Mouse (Mus musculus) hindbrain, postnatal 0 days (tissue): ENCODE measurements at regions not wholly inside any gene's neighbourhood (a gene's known extent, or its start where the extent isn't known, plus 50 kb on each side); places are given as distances from the start of the nearest gene placed in this dataset.

Source experiments
- ATAC-seq: fragments of 200-750 bp; cut with Nextera tagmentation; 2 replicates; pipeline ENCODE4 v1.8.0; 2017; ENCODE audit warnings: mild to moderate bottlenecking, moderate TSS enrichment, moderate library complexity
- DNase-seq: peaks from one replicate; pipeline ENCODE4 v3.0.0-alpha.2; 2015; ENCODE audit warnings: low spot score
- H3K27ac ChIP-seq: fragments of 300-500 bp; sonication (generic); 2 replicates; pipeline ENCODE4 v1.5.1; 2014; ENCODE audit warnings: mild to moderate bottlenecking
- H3K27me3 ChIP-seq: fragments of 300-500 bp; sonication (generic); 2 replicates; pipeline ENCODE4 v1.6.1; 2014; ENCODE audit warnings: low read length, mixed read lengths; ENCODE audit not compliant: insufficient read depth
- H3K36me3 ChIP-seq: fragments of 300-500 bp; sonication (generic); 2 replicates; pipeline ENCODE4 v1.6.1; 2014; ENCODE audit warnings: low read length, mixed read lengths; ENCODE audit not compliant: insufficient read depth
- H3K4me1 ChIP-seq: fragments of 300-500 bp; sonication (generic); 2 replicates; pipeline ENCODE4 v1.6.1; 2014; ENCODE audit warnings: antibody characterized with exemption, low read length, mixed read lengths; ENCODE audit not compliant: insufficient read depth
- H3K4me2 ChIP-seq: fragments of 300-500 bp; sonication (generic); 2 replicates; pipeline ENCODE4 v1.6.1; 2014; ENCODE audit warnings: low read depth, mild to moderate bottlenecking, low read length, moderate library complexity, mixed read lengths
- H3K4me3 ChIP-seq: fragments of 300-500 bp; sonication (generic); 2 replicates; pipeline ENCODE4 v1.5.1; 2014; ENCODE audit warnings: low read length
- H3K9ac ChIP-seq: fragments of 300-500 bp; sonication (generic); replicated peaks from 2 replicates; pipeline ENCODE4 v1.6.1; 2014; ENCODE audit warnings: mild to moderate bottlenecking, low read length, moderate library complexity, mixed read lengths
- H3K9me3 ChIP-seq: fragments of 300-500 bp; sonication (generic); 2 replicates; pipeline ENCODE4 v1.6.1; 2016; ENCODE audit warnings: low read length, mixed read lengths
- CTCF ChIP-seq: IDR thresholded peaks from 2 replicates; pipeline ENCODE4 v1.5.1; 2016; ENCODE audit warnings: antibody characterized with exemption, control low read depth, low read depth
- WGBS: fragments of 180-500 bp; shearing (Covaris S2); extraction: QIAGEN DNeasy Blood & Tissue Kit; methylation state at CpG from one replicate; pipeline ENCODE4 v1.1.7; 2014; 5-methylcytosine and 5-hydroxymethylcytosine counted together

GRCm38 (mm10) chr3:104586342-104587175 is 51.9 kb upstream of the Slc16a1 start:
- H3K9me3 ChIP-seq: no peaks in the 10 kb centered on the region
- H3K4me3 ChIP-seq: no peak overlapping the region
- H3K9ac ChIP-seq: no peak overlapping the region
- H3K4me2 ChIP-seq: no peak overlapping the region
- TF ChIP-seq CTCF: no peak
- 75% methylated on average over 6 of the region's 6 CpGs for WGBS
- H3K27me3 ChIP-seq: no peaks in the 10 kb centered on the region
- DNase-seq: peak; percentile 50
- no peak overlapping the region for H3K27ac ChIP-seq
- H3K4me1 ChIP-seq: no peaks in the 10 kb centered on the region
- no peak for ATAC-seq
- H3K36me3 ChIP-seq: no peaks in the 10 kb centered on the region

GRCm38 (mm10) chr3:104585303-104585702 is 53.2 kb upstream of the Slc16a1 start:
- Histone ChIP-seq H3K27ac (no peak overlapping the region), H3K4me1 (no peaks in the 10 kb centered on the region), H3K36me3 (no peaks in the 10 kb centered on the region), H3K9me3 (no peaks in the 10 kb centered on the region), H3K4me3 (no peak overlapping the region), H3K27me3 (no peaks in the 10 kb centered on the region), H3K9ac (no peak overlapping the region), H3K4me2 (no peak overlapping the region)
- TF ChIP-seq CTCF: no peak
- DNase-seq: no peak
- no peak for ATAC-seq
- WGBS: 75% methylated on average over 6 of the region's 6 CpGs

GRCm38 (mm10) chr3:104583236-104583635 is 55.2 kb upstream of the Slc16a1 start:
- Histone ChIP-seq H3K4me3 (no peak overlapping the region), H3K27ac (no peak overlapping the region), H3K27me3 (no peaks in the 10 kb centered on the region), H3K36me3 (no peaks in the 10 kb centered on the region), H3K4me1 (no peaks in the 10 kb centered on the region), H3K9ac (no peak overlapping the region), H3K9me3 (no peaks in the 10 kb centered on the region), H3K4me2 (no peak overlapping the region)
- WGBS: 69% methylated on average over 7 of the region's 7 CpGs
- DNase-seq: no peak
- no peak for ATAC-seq
- no peak for TF ChIP-seq CTCF

GRCm38 (mm10) chr3:104582521-104582920 is 55.9 kb upstream of the Slc16a1 start:
- no peaks in the 10 kb centered on the region for H3K4me1 ChIP-seq
- ATAC-seq: no peak
- no peak for TF ChIP-seq CTCF

GRCm38 (mm10) chr3:104579186-104579585 is 59.3 kb upstream of the Slc16a1 start:
- 48% methylated on average over 4 of the region's 4 CpGs for WGBS
- Histone ChIP-seq H3K27me3 (no peaks in the 10 kb centered on the region), H3K4me1 (no peaks in the 10 kb centered on the region), H3K9ac (no peak overlapping the region), H3K36me3 (no peaks in the 10 kb centered on the region), H3K27ac (no peak overlapping the region), H3K4me2 (no peak overlapping the region), H3K4me3 (no peak overlapping the region), H3K9me3 (no peaks in the 10 kb centered on the region)
- no peak for DNase-seq
- no peak for TF ChIP-seq CTCF
- no peak for ATAC-seq

More at GRCm38 (mm10) chr3:104582521-104582920, 55.9 kb upstream of the Slc16a1 start:
- no peak for DNase-seq
- Histone ChIP-seq H3K4me2 (no peak overlapping the region), H3K9ac (no peak overlapping the region), H3K4me3 (no peak overlapping the region), H3K9me3 (no peaks in the 10 kb centered on the region), H3K27me3 (no peaks in the 10 kb centered on the region), H3K27ac (no peak overlapping the region), H3K36me3 (no peaks in the 10 kb centered on the region)
- 92% methylated on average over 10 of the region's 10 CpGs for WGBS

GRCm38 (mm10) chr3:104578374-104578773 is 60.1 kb upstream of the Slc16a1 start:
- no peak for ATAC-seq
- Histone ChIP-seq H3K4me2 (no peak overlapping the region), H3K9ac (no peak overlapping the region), H3K4me3 (no peak overlapping the region), H3K27ac (no peak overlapping the region), H3K36me3 (no peaks in the 10 kb centered on the region), H3K9me3 (no peaks in the 10 kb centered on the region), H3K4me1 (no peaks in the 10 kb centered on the region), H3K27me3 (no peaks in the 10 kb centered on the region)
- WGBS: 37% methylated on average over 3 of the region's 3 CpGs
- DNase-seq: no peak
- TF ChIP-seq CTCF: no peak

GRCm38 (mm10) chr3:104577228-104577927 is 61.1 kb upstream of the Slc16a1 start:
- Histone ChIP-seq H3K9me3 (no peaks in the 10 kb centered on the region), H3K27me3 (no peaks in the 10 kb centered on the region), H3K4me1 (no peaks in the 10 kb centered on the region), H3K36me3 (no peaks in the 10 kb centered on the region), H3K4me3 (no peak overlapping the region), H3K9ac (no peak overlapping the region), H3K27ac (no peak overlapping the region), H3K4me2 (no peak overlapping the region)
- ATAC-seq (no peak), DNase-seq (no peak)
- TF ChIP-seq CTCF: no peak
- 71% methylated on average over 5 of the region's 5 CpGs for WGBS
